Mouse (Mus musculus) liver, postnatal 0 days (tissue): ENCODE measurements around the gene Camp.

Experiments used
- CTCF ChIP-seq: sonication (generic); IDR thresholded peaks from 2 replicates; pipeline ENCODE4 v1.5.1; 2016; ENCODE audit warnings: antibody characterized with exemption, low read depth
- EP300 ChIP-seq: IDR thresholded peaks from 2 replicates; pipeline ENCODE4 v1.6.1; 2016; ENCODE audit warnings: antibody characterized with exemption, low read depth, mild to moderate bottlenecking

- no peak for TF ChIP-seq EP300
- TF ChIP-seq CTCF: no peak
Measured at GRCm38 (mm10) chr9:109850099-109850498, 682 bp upstream of the Camp start.
